Mouse (Mus musculus) small intestine, adult 2 months (tissue): ENCODE data around the gene Jmy.

Experiments used
- CTCF ChIP-seq: fragments of 200-500 bp; IDR thresholded peaks from 2 replicates; pipeline ENCODE4 v1.5.1; 2012; ENCODE audit warnings: low read depth, mild to moderate bottlenecking, control low read depth, inconsistent platforms, low read length, moderate library complexity, mixed read lengths; ENCODE audit not compliant: insufficient replicate concordance, insufficient read length; ENCODE audit errors: extremely low read depth
- POLR2A ChIP-seq: fragments of 200-500 bp; IDR thresholded peaks from 2 replicates; pipeline ENCODE4 v1.6.1; 2012; ENCODE audit warnings: low read depth, mild to moderate bottlenecking, control low read depth, inconsistent platforms, low read length, moderate library complexity

- TF ChIP-seq CTCF = no peak
- no peak for TF ChIP-seq POLR2A
These were observed 15.3 kb downstream of the Jmy start for GRCm38 (mm10) chr13:93484276-93484675.
